Mouse (Mus musculus) midbrain, embryonic 14.5 days (tissue): Measurements from ENCODE around the gene Naa20. TPM values are rescaled to one million over a fixed set of nuclear protein-coding genes. Genes with fewer than 3 reads are reported as not detected.
A peak's percentile ranks its signal among the peaks of the same experiment; 100 is the strongest.
"Not testable (repeated sequence)": the region's sequence is repeated elsewhere in the genome, so short reads cannot be mapped to it uniquely, and the experiment has no call there.

ENCODE experiments used
- ATAC-seq: fragments of 200-750 bp; cut with Nextera tagmentation; 2 replicates; pipeline ENCODE4 v1.8.0; 2017; ENCODE audit warnings: moderate number of reproducible peaks, moderate library complexity; ENCODE audit not compliant: low FRiP score, low TSS enrichment
- DNase-seq: peaks from one replicate; pipeline ENCODE4 v3.0.0-alpha.2; 2015
- H3K27ac ChIP-seq: fragments of 300-500 bp; sonication (generic); replicated peaks from 2 replicates; pipeline ENCODE4 v1.5.1; 2014; ENCODE audit warnings: mild to moderate bottlenecking, low read depth, low read length, moderate library complexity
- H3K27me3 ChIP-seq: fragments of 300-500 bp; sonication (generic); 2 replicates; pipeline ENCODE4 v1.6.1; 2014; ENCODE audit warnings: low read length, control low read depth, mixed read lengths; ENCODE audit not compliant: control insufficient read depth, insufficient read depth
- H3K36me3 ChIP-seq: fragments of 300-500 bp; sonication (generic); 2 replicates; pipeline ENCODE4 v1.6.1; 2014; ENCODE audit warnings: low read length, control low read depth; ENCODE audit not compliant: control insufficient read depth, insufficient read depth
- H3K4me1 ChIP-seq: fragments of 300-500 bp; sonication (generic); 2 replicates; pipeline ENCODE4 v1.6.1; 2014; ENCODE audit warnings: mild to moderate bottlenecking, antibody characterized with exemption, low read length, control low read depth; ENCODE audit not compliant: control insufficient read depth, insufficient read depth
- H3K4me2 ChIP-seq: fragments of 300-500 bp; sonication (generic); 2 replicates; pipeline ENCODE4 v1.6.1; 2014; ENCODE audit warnings: mild to moderate bottlenecking, low read length, moderate library complexity
- H3K4me3 ChIP-seq: fragments of 300-500 bp; sonication (generic); replicated peaks from 2 replicates; pipeline ENCODE4 v1.5.1; 2014; ENCODE audit warnings: low read depth, low read length
- H3K9ac ChIP-seq: fragments of 300-500 bp; sonication (generic); replicated peaks from 2 replicates; pipeline ENCODE4 v1.6.1; 2014; ENCODE audit warnings: mild to moderate bottlenecking, low read length, moderate library complexity
- H3K9me3 ChIP-seq: fragments of 300-500 bp; sonication (generic); 2 replicates; pipeline ENCODE4 v1.6.1; 2016; ENCODE audit warnings: low read length, control low read depth, mixed read lengths; ENCODE audit not compliant: control insufficient read depth
- WGBS: fragments of 180-500 bp; shearing (Covaris S2); extraction: QIAGEN DNeasy Blood & Tissue Kit; methylation state at CpG from one replicate; pipeline ENCODE4 v1.1.7; 2014; 5-methylcytosine and 5-hydroxymethylcytosine counted together
- polyA plus RNA-seq: library from polyadenylated mRNA; unstranded; fragments of >200 nt; fragmentation: Nextera tagmentation; extraction: Ambion mirVana; gene quantifications from 2 replicates; pipeline ENCODE4 v1.2.1, GENCODE M21; 2014

Naa20 gene
- polyA plus RNA-seq, 1 experiment from 2014 or later: 128 TPM

DNA sequence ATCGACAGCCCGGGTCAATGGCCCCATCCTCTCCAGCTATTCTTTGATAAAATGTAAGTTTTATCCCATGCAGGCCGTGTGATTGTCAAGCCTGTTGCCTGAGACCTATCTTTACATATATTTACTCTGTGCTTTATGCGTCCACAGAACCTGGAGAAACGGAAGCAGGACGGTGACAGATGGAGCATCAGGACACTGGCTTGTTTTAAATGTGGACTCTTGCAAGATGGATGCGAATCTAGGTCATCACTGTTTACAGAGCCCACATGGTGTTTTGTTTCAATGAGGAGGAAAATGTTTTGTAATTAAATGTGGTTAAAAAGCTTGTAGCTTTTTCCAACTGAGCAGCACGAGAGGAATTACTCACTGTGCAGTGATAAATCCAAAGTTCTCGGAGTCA, 3.8 kb upstream of the Naa20 start:
- no peak overlapping the region for H3K9ac ChIP-seq
- DNase-seq (no peak), ATAC-seq (no peak)
- H3K4me1 ChIP-seq: no peaks in the 10 kb centered on the region
- no peaks in the 10 kb centered on the region for H3K9me3 ChIP-seq
- no peaks in the 10 kb centered on the region for H3K36me3 ChIP-seq
- no peak overlapping the region for H3K4me3 ChIP-seq
- WGBS: 84% methylated on average over 9 of the region's 9 CpGs
- no peaks in the 10 kb centered on the region for H3K27me3 ChIP-seq
- no peak overlapping the region for H3K4me2 ChIP-seq
- no peak overlapping the region for H3K27ac ChIP-seq

DNA sequence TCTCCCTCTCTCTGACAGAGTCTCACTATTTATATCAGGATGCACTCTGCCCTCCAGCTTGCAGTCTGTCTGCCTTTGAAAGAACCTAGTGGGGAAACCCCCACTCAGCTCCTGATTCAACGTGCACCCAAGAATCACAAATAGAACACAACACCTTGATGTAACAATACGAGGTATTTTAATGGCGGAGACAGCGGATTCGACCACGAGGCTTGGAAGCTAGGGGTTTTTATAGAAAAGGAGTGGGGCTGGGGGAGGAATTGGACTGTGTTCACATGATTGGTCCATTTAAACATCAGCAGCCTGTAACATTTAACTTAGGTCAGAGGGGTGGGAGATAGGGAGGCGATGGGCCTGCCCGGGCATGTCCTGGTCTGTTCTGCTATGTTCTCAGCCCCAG, 1.6 kb upstream of the Naa20 start:
- H3K4me2 ChIP-seq, H3K9ac ChIP-seq, H3K27ac ChIP-seq, H3K4me3 ChIP-seq, ATAC-seq, H3K9me3 ChIP-seq, H3K36me3 ChIP-seq, DNase-seq, H3K27me3 ChIP-seq: not testable (repeated sequence)
- 82% methylated on average over 6 of the region's 8 CpGs for WGBS
- H3K4me1 ChIP-seq: peaks cover 13% of the 10 kb centered on the region

DNA sequence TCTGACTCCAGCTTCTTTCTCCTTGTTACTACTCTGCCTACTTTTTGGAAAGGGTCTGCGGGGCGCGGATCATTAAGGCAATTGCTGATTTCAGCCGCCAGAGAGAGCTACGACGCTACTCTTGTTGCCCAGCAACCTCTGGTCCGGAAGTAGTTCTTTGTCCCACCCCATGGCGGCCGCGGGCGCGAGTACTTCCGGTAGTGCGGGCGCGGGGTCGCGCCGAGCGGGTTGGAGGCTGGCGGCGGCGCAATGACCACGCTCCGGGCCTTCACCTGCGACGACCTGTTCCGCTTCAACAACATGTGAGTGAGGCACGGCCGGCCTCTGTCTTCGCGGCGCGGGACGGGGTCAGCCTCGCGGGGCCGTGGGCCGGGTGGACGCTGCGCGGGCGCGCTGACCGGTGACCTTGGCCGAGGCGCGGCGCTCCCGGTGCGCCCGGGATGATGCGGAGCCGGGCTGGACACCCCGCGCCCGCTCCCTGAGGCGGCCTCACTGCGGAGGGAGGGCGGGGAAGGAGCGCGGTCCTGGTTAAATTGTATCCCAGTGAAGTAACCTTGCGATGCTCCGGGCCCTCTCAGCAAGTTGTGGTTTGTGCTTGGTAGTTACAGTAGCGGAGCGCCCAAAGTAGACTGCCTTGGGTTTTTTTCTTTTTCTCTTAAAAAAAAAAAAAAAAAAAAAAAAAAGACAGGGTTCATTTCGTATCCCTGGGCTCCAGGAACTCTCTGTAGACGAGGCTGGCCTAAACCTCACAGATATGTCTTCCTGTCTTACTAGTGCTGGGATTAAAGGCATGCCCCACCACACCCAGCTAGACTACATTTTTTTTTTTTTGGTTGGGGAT, 1.4 kb downstream of the Naa20 start:
- peaks cover 13% of the 10 kb centered on the region for H3K4me1 ChIP-seq
- H3K4me2 ChIP-seq: peak overlapping the region; percentile 64
- H3K27me3 ChIP-seq: no peaks in the 10 kb centered on the region
- H3K4me3 ChIP-seq: peak overlapping the region; percentile 97
- DNase-seq: peak; percentile 96
- peak; percentile 97 for ATAC-seq
- H3K9ac ChIP-seq: peak overlapping the region; percentile 90
- H3K9me3 ChIP-seq: no peaks in the 10 kb centered on the region
- peak overlapping the region; percentile 80 for H3K27ac ChIP-seq
- under 1% methylated on average over 66 of the region's 68 CpGs for WGBS
- H3K36me3 ChIP-seq: peaks cover 6% of the 10 kb centered on the region; the same call in 1 of the 2 replicates

DNA sequence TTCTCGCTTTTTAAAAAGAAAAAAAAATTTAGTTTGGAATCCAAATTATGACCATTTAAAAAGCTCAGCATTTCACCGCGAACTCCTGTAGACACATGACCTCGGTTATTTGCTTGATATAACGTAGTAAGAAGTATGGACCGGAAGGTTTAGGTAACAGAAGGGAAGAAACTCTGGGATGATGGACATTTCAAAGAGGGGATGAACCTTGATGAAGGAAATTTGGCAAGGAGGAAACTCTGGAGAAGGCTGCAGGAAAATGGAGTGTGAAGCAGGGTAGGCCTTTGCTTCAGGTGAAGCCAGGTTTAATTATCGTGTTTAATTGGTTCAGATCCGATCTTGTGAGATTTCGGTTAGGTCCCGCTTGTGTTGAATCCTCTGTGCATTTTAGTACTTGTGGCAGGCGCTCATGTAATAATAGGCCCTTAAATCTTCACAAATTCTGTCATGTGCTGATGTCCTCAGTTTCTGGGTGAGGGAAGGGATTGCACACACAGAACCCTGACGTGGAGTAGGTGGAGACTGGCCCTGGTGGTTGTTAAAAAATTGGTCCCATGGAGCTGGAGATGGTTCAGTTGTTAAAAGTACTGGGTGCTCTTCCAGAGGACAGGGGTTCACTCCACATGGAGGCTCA, 2.2 kb downstream of the Naa20 start:
- DNase-seq: no peak
- H3K27ac ChIP-seq: no peak overlapping the region
- ATAC-seq: no peak
- WGBS: 33% methylated on average over 12 of the region's 12 CpGs
- H3K9me3 ChIP-seq: no peaks in the 10 kb centered on the region
- peak overlapping the region; percentile 64 for H3K4me2 ChIP-seq
- peak overlapping the region; percentile 90 for H3K9ac ChIP-seq
- peaks cover 13% of the 10 kb centered on the region for H3K4me1 ChIP-seq
- peak overlapping the region; percentile 97 for H3K4me3 ChIP-seq
- H3K36me3 ChIP-seq: peaks cover 12% of the 10 kb centered on the region
- H3K27me3 ChIP-seq: no peaks in the 10 kb centered on the region

DNA sequence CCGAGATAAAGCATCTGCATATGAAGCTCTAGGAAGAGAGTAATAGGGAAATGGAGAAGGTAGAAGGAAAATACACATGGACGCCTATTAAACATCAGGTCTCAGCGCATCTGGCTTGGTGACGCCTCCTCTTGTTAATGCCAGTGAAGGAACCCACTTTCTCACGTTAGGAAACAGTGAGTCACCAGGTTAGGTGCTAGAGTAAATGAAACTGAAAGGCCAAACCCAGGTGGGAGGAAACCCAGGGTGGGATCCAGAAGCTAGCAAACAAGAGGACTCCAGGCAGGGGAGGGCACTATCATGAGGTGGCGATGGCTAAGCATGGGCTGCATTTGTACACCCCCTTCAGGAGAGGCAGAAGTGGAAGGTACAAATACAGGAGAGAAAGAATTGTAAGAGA, 3.3 kb downstream of the Naa20 start:
- no peak for DNase-seq
- H3K27me3 ChIP-seq: no peaks in the 10 kb centered on the region
- no peak overlapping the region for H3K4me3 ChIP-seq
- H3K4me1 ChIP-seq: peaks cover 13% of the 10 kb centered on the region
- ATAC-seq: no peak
- no peaks in the 10 kb centered on the region for H3K9me3 ChIP-seq
- WGBS: 83% methylated on average over 6 of the region's 6 CpGs
- H3K27ac ChIP-seq: no peak overlapping the region
- no peak overlapping the region for H3K4me2 ChIP-seq
- peaks cover 20% of the 10 kb centered on the region for H3K36me3 ChIP-seq
- no peak overlapping the region for H3K9ac ChIP-seq

DNA sequence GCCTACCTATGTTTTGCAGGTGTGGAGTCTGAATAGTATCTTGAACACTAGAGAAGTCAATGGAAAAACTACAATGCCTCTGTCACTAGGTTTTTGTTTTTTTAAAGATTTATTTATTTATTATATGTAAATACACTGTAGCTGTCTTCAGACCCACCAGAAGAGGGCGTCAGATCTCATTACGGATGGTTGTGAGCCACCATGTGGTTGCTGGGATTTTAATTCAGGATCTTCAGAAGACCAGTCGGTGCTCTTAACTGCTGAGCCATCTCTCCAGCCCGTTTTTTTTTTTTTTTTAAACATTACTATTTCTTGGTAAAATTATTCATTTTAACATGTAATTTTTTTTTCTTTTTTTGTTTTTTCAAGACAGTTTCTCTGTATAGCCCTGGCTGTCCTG, 4.0 kb downstream of the Naa20 start:
- H3K4me3 ChIP-seq, H3K27ac ChIP-seq, DNase-seq, H3K27me3 ChIP-seq, H3K9me3 ChIP-seq, H3K4me2 ChIP-seq, H3K9ac ChIP-seq, ATAC-seq: not testable (repeated sequence)
- H3K36me3 ChIP-seq: peaks cover 27% of the 10 kb centered on the region
- WGBS: 43% methylated on average over 4 of the region's 4 CpGs
- H3K4me1 ChIP-seq: peaks cover 13% of the 10 kb centered on the region

DNA sequence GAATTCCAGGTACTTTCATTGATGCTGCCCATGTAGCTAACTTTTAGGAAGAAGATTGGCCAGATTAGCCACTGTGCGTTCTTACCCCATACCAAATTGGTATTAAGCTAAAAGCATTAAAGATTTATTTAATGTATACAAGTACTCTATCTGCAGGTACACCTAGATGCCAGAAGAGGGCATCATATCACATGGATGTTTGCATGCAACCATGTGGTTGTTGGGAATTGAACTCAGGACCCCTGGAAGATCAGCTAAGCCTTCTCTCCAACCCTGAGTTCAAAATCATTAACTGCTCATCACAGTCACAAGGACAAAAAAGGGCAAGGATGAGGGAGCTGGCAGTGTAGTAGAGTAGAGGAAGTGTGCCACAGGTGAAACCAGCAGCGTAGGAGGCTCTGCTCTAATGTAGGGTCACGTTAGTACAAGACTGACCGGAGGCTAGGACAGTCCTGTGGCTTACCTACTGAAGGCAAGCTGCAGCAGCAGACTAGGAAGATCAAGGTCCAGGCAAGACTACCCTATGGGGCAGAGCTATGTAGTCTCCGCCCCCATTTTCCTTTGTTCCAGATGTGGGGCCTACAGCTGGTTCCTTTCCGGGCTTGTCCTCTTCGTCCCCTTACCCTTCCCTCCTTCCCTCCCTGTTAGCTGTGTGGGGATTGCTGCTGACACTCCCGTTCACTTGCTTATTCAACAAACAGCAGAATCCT, 19.2 kb downstream of the Naa20 start:
- Histone ChIP-seq H3K9ac (no peak overlapping the region), H3K4me2 (no peak overlapping the region), H3K9me3 (no peaks in the 10 kb centered on the region), H3K4me3 (no peak overlapping the region), H3K27me3 (no peaks in the 10 kb centered on the region), H3K36me3 (peaks cover 93% of the 10 kb centered on the region), H3K27ac (no peak overlapping the region), H3K4me1 (no peaks in the 10 kb centered on the region)
- ATAC-seq: no peak
- WGBS: 95% methylated on average over 8 of the region's 8 CpGs
- no peak for DNase-seq

DNA sequence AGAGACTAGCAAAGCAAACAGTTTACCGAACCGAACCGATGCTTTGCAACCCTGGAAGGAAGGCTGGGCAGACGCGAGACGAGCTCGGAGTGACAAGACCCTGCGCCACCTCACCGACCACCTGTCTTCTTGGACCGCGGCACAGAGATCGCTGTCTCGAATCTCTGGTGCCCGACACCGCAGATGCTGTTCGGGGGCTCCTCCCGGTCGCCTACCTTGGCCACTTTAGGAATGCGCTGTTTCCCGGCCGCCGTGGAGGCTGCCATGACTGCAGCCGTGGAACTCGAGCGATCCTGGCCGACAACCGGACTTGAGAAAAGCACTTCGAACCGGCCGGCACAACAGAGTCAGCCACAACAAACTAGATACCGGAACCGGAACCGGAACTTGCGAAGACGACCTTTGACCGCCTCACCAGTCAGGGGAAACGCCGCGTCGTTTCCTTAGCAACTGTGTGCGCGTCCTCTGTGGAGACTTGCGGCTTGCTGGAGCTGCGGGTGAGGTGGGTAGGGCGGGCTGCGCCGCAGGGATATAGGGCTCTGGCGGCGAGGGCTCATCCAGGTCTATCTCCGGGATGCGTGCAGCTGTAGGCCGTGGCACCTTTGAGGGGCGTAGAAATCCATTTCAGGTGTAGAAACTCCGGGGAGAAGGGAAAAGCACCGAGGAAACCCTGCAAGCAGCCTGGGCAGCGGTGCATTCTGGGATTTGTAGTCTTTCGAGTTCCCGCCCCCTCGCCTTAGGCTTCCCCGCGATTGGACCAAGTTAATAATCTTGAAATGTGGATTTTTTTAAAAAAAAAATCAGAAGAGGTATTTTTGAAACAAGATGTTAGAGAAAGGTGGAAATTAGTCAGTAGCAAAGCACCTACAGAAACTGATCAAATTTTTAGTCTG, 32.7 kb downstream of the Naa20 start, which contains the start of the genes Cfap61 and Crnkl1:
Gene Cfap61 (plus strand): TSS at position 446 of the 893 bp plus-strand sequence.
Gene Crnkl1 (minus strand): TSS at position 676 of the 893 bp plus-strand sequence.
- Histone ChIP-seq H3K4me2 (peak within 1 kb of the TSS; percentile 80), H3K9me3 (no peaks in the 10 kb centered on the region), H3K4me1 (peaks cover 9% of the 10 kb centered on the region), H3K36me3 (peaks cover 30% of the 10 kb centered on the region), H3K4me3 (peak within 1 kb of the TSS; percentile 86), H3K27ac (no peak within 1 kb of the TSS), H3K27me3 (no peaks in the 10 kb centered on the region), H3K9ac (peak within 1 kb of the TSS; percentile 54; the same call in 1 of the 2 replicates)
- ATAC-seq (peak; percentile 98), DNase-seq (peak; percentile 99)
- under 1% methylated on average over 61 of the region's 61 CpGs for WGBS
